Mouse (Mus musculus): ENCODE results near the gene Kif5c.

DNA sequence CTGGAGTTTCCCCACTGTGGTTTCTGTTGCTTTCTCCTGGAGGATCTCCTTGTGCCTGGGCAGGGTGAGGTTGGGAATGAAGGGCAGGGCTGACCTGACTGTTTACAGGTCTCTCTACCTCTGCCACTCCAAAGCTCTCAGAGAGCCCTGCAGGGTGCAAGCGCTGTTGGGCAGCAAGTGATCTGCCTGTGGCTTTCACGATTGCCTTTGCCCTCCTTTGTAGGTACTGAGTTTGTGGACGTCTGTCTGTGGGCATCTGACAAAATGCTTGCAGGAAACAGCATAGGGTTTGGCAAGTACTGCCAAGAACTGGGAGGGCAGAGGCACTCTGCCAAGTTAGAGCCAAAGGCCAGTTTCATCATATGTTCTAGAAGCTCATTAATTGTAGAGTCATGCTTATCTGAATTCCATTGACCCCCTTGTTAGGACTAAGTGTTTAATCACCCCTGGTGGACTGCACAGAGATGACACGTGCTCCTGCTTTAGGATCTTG, 192.8 kb downstream of the Kif5c start:
- TF ChIP-seq CTCF (IDR thresholded peaks at IDR 0.05; ENCODE audit: insufficient read depth, low read depth, low read length) (no peak), POLR2A (IDR thresholded peaks at IDR 0.05; ENCODE audit: insufficient read depth, low read depth, low read length) (no peak)

Measured in olfactory bulb, adult 2 months (tissue).